Mouse (Mus musculus) retina, postnatal 7 days (tissue): ENCODE measurements at regions not wholly inside any gene's neighbourhood (a gene's known extent, or its start where the extent isn't known, plus 50 kb on each side); places are given as distances from the start of the nearest gene placed in this dataset.

Experiments used
- DNase-seq: peaks from one replicate; pipeline ENCODE4 v3.0.0-alpha.2; 2012; ENCODE audit warnings: low read depth, low spot score

DNA sequence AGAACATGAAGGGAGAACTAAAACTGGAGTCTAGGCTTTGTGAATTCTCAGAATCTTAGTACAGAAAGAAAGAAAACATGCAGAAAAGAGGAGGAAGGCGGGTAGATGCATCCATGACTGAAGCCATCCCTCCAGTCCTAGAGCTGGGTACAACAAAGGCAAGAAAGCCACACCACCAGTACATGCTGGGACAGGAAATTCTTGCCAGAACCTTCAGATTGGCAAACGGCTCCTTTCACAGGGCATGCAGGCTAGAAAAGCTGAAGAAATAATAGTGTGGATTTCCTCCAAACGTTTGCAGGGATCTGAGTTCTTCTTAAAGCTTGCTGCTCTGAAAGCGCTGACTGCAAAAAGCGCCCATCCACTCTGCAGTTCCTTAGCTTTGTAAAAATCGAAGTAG, 486.7 kb downstream of the Epha4 start:
- DNase-seq = no peak

DNA sequence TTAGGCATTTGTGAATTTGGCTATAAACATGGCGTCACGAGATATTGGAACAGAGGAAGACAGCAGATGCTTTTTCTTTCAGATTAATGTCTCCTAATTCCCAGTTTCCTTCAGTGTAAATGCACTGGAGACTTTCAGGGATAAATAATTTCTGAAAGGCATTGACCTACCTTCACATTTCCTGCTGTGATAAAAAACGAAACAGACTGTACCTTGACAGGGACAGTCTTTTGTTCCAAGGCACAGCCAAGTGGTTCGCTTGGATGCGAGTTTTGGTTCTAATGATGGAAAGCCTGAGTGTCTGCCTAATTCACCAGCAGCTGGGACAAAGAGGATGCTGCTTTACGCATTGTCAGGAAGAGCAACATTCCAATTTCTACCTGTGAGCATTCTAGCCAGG, 485.8 kb downstream of the Epha4 start:
- no peak for DNase-seq

DNA sequence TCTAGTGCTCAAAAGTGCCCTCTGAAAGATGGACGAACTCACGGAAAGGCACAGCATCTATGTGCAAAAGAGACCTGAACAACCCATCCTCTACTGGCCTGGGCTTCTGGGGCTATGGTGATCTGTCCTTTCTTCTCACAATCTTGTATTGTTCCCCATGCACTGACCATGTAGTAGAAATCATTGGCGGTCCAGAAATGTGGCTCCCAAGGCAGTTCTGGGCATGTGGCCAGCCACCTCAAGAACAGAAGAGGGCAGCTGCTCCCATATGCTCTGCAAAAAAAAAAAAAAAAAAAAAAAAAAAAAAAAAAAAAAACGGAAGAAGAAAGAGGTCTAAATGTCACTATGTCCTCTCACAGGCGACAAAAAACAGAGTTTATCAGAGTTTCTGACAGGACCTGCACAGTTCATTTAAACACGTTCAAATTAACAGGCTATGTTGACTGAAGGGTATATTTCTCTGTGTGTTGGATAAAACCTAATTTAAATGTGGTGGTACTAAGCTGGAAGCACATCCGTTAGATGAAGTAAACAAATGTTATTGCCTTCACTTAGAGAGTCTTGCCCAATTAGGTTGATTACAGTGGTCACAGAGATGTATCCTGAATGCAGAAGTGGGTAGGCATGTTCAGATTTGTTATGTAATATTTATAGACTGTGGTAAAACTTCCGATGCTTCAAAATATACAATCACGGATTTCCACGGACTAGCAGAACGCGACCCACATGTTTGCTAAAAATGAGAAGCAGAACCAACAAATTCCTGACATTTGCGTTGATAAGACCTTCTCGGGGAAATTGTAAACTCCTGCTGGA, 470.9 kb downstream of the Epha4 start:
- DNase-seq = peak; percentile 14

DNA sequence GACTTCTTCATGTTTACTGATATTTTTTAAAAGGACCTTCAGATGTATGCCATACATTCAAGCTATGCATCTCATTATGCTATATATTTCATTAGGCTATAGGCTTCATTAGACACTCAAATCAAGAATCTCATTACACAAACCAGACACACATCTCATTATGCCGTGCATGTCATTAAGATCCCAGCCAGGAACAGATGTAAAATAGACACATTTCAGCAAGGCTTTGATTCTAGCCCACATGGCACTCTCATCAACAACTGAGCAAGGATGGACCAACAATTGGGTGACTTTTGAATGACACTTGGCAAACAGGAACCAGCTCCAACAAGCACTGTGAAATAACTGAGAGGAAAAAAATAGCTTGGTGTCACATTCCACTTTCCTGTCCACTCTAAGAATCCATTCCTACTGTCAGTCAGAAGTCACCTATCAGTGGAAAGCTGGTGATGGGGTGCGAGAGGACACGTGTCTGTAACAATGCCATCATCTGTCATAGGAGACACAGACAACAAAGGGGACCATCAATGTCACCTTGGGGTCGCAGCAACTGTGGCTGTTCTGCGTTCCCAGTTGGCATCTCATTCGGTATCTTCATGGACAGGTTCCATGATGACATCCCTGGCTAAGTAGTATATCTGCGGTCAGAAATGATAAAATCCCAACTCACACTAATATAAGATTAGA, 466.0 kb downstream of the Epha4 start:
- DNase-seq = no peak

DNA sequence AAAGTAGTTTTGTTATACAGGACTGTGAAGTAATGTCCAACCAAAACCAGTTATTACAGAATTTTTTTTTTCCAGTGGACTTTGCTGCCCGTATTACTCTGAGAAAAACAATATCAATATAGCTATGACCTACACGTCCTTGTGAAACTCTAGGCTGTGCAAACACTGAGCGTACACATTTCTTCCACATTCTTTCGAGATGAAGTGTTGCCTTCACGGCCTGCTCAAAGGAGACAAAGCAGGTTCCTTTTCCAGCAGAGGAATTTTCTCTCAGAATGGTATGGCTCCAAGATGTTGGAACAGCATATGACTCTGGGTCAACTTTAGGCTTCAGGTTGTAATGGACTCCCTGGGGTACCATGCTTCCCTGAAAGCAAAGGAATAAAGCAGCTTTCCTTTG, 463.6 kb downstream of the Epha4 start:
- no peak for DNase-seq

DNA sequence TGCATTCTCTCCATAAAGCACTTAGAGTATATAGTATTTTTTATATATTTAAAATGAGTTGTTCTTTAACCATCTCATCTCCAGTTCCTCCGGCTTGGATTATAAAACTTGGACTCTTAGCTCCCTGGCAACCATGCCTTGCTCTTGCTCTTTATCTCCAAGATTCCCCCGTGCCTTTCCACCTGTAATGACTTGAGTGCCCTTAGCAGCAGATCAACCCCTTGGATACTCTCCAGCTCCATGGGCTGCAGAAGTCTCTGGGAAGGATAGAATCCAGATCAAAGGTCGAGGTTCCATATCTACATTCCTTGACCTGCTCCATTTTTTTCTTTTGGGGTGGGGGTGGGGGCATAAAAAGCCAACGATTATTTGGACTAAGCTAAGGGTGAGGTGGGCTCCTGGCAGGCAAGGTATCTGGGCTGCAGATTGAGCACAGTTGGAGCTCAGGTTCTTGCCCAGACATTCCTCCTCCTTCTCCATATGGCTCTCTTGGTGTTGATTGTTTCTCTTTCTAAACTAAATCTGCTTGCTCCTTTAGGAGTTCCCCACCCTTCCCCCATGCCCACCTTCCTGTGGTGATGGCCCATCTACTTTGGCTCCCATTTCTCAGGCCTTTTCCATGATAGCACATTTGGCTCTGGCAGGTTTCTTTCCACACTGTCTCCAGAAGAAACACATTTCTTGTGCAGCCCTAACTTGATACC, 460.9 kb downstream of the Epha4 start:
- DNase-seq = no peak

DNA sequence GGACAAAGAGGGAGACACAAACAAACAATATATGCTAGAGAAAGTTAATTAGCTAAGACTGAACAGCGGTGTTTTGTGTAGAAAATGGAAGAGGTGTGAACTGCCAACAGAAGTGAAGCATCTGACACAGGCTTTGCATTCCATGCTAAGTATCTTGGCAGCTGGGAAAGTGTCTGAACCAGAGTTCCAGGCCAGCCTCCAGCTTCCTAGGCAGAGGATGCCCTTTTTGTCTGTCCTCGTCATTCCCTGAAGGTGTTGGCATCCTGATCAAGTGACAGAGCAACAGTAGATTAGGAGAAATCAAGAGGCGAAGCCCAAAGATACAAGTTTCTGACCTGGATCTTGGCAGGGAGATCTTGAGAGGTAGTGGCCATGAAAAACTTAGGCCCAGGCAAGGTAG, 452.4 kb downstream of the Epha4 start:
- no peak for DNase-seq

DNA sequence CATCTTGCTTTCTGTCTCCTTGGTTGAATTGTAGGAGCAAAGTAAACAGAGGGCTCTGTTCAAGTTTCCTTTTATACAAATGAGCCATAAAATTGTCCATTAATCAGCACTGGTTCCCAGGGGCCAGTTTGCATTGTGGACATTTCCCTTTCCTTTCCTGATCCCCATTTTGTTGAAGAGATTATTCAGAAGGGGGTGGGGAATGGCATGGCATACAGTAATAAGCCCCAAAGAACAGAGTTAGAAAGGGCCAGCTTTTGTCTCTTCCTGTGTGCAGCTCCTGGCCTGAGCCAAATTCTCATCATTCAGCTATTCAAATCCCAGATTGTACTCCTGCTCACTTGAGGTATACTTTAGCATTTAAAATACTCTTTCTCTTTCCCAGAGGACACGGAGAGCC, 441.8 kb downstream of the Epha4 start:
- DNase-seq = no peak

DNA sequence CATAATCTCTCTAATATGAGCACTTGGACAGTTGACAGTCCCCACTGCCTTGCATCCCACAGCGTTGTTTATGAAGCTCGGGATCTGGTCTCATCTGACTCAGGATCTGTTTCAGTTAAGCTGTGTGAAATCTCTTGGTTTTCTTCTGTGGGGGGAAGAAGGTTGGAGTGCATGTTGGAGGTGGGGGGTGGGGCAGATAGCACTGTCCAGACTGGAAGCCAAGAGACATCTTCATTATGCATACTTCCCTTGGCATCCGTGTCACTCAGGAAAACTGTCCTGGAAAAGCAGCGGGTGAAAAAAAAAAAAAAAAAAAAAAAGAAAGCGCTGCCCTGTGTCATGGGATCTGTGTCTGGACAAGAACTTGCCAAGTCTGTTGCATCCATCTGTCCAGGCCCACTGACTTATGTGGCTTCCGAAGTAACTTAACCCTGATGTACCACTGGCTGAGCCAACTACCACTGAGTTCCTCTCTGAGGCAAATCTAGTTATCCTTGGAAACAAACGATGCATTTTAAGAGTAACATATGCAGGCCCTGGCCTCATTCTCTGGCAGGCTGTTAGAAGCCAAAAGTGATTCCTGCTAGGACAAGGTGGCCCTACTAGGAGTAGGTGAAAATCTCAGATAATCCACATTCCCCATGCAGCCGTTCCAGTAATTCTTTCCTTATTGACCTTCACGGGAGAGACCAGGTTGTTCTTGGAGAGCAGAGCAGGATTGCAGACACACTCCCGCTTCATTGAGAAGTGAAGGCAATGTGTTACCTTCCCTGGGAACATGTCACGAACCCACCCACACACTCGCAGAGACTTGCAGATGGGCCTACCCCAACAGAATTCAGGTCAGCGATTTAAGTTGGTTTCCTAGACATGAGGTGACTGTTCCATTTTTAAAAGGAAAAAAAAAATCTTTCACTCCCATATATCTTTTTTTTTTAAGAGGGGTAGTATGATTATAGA, 439.7 kb downstream of the Epha4 start:
- no peak for DNase-seq

DNA sequence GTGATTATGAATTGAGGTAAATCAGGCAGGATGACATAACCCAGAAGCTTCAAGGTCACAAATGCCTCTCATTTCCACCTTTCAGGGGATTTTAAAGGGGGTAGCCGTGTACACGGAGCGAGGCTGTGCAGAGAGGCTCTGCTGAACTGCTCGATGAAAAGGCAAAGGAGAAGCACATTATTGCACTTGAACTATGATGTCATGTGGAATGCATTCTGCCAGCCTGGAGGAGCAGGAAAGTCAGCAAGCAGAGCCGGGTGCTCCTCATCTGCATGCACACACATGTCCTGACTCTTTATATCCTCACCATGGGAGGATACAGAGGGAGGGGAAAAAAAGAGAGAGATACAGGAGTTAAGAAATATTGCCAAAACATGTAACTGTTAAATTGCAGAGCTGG, 434.1 kb downstream of the Epha4 start:
- DNase-seq = no peak

DNA sequence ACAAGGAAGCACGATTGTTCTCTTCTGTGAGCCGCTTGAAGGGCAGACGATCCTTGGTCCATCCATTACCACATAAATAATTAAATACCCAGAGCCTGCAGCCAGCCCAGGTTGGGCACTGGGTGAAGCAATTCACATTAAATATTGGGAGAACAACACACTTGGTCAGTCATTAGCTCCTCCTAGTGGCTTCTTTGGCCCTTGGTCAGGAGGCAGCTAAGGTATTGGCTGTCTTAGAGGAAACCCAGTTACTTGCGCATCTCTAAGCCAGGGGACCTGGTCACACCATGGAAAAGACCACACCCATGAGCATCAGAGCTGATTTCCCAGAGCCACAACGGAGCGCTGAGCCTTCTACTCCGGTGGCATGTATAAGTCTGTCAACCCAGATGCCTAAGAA, 433.2 kb downstream of the Epha4 start:
- DNase-seq = no peak

DNA sequence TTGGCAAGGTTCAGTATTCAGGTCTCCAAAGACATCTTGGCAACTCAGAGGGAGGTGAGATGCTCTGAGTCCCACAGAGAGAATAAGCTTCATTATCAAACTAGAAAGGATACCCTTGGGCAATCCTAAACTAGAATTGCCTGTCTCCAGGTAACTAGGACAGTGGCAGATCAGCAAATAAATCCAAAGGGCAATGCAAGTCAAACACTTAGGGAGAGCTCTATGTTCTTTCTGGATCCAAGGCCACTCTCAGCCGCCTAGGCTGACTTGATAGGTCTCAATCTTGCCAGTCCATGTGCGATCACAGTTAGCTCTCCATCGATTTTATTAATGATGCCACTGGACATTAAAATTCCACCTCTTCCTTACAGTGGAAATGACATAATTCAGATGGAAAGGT, 432.5 kb downstream of the Epha4 start:
- DNase-seq = no peak

DNA sequence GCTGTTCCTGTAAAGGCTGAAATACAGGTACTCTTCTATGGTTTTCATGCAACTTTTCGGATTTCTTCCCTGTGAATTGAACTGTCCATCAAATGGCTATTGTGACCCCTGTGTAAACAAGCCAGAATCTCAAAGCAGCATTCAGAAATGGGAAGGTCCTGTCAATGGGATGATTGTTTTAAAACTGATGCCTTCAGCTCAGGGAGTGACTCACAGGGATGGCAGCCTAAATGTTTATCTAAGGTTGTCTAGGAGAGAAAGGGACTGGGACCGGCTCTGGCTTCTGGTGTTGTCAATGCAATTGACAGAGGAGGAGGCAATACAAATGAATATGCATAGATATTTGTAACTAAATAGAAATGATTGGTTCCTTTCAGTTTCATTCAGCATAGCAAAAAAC, 421.3 kb downstream of the Epha4 start:
- DNase-seq = no peak

DNA sequence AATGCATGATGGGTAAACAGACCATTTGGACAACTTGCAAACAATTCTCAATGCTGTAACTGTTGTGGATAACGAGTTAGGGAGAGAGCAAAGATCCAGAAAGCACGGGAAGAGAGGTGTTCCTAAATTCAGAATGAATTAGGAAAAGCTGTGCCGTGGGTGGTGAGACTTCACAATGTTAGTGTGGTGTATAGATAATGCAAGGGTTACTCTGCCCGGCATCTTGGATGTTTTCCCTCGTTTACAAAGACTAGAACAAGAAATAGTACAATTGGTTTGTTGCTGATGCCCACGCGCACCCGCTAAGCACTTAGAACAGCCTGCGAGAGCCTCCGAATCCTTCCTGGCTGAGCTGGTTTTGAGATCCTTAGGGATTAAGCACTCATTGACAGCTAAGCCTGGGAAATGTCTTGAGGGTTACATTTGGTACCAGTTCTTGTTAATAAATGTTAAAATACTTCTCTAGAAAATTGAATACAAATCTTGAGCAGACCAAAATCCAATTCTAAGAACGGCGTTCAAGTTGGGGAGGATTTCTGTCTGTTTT, 413.1 kb downstream of the Epha4 start:
- DNase-seq = no peak

DNA sequence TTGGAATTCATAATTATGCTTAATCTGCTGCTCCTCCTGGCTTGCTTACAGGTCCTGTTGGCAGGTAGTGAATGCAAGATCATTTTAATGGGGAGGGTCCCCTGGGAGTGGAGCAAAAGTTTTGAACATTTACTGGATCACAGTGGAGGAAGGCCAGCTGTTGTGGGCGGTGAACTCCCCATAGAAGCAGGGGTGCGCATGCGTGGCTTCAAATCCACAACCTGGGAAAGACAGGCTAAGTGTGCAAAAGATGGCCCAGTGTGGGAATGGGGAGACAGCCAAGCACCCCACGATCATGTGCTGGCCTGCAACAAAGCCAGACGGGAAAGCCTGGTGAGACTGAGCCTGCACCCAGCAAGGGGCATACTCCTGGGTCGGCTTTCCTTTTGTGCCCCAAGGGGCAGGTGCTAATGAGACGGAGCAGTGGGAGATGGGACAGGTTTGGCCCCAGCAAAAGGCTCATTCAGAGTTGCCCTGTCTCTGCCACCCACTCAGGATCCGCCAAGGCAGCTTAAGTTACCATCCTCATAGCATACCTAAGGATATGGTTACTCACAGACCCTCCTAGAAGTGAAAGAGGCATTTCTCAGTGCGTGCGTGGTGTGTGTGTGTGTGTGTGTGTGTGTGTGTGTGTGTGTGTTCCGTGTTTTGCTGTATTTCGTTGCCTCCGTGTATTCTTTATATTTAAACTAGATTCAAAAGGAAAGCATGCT, 412.3 kb downstream of the Epha4 start:
- DNase-seq = no peak

DNA sequence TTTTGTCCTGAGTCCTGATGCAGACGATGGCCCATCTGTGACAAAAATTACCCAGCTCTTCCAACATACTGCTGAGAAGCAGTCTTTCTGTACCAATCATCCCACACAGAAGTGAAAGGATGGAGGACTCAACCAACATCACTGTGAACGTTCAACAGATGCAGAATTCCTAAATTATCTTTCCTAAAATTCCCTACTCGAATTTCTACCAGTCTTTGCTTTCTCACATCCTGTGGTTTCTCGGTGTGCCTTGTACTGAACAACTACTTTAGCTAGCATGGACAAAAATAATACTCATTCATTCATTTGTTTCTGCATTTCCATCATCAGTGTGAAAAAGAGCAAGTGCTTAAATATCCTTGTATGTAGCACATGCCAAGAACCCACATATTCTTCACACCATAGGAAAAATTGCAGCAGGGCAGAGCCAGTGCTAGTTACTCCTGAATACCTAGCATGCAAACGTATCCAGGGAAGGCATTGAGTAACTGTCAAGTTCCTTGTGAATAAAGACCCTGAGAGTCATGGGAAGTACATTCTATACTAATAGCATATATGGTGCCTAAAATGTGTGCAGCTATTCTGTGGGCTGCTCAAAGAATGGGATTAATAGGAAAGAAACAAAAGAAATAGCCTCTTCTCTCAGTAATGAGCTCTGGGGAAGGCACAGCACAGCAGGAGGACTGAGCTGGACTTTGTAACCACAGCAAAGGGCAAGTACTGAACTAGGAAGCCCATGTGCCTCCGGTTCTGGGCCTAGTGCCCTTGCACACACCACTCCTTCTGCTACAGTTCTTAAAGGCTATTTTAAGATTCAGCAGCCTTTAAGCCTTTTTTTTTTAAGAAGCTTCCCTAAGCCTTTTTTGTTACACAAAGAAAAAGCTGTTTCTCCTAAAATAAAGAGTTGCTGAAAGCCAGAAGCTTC, 404.8 kb downstream of the Epha4 start:
- no peak for DNase-seq

DNA sequence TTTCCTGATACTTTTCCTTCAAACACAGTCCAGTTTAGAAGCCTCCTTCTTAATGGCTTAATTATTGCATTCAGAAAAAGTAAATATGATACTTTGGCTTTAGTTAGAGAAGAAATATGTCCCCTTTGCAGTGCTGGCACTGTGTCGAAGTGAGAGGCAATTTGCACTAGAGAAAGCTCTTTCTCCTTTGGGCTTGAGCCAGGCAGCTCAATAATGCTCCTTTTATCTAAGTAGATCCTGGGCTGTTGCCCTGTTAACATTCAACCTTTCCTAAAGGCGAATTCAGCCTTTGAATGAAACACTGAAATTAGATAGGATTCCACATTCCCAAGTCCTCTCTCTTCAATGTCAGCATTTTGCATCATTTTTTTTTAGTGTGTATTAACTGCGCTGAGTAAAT, 386.5 kb downstream of the Epha4 start:
- DNase-seq = no peak

DNA sequence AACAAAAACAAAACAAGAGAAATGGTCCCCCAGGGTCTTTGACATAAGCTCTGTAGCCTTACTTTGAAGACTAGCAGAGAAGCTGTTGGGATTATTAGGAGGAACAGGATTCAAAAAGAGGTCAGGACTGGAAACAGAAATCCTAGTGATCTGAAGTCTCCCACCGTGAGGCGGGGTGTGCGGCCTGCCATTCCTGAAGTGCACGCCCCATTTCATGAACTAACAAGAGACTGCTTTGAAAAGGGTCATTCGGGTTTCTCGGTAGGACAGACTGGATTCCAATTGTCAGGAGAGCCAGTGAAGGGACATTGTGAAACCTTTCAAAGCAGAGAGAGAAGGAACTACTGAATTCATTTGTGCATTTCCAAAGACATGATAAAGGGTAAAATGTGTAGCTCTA, 377.2 kb downstream of the Epha4 start:
- DNase-seq = no peak

DNA sequence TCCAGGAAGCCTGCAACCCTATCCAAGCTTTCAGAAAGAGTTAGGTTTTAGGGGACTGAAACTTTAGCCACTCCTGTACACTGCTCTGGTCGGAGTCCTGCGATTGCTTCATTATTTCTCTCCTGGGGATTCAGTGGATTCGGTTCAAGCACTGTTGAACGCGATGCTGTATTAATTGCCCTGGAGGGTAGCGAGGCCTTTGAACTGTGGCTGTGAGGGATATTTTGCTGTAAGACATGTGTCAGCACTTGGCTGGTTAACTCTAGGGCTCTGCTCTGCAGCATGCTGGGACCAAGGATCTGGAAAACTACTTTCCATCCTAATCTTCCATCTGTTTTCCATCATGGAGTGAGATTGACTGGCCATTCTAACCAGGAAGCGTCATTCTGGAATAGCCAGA, 374.0 kb downstream of the Epha4 start:
- DNase-seq = no peak

DNA sequence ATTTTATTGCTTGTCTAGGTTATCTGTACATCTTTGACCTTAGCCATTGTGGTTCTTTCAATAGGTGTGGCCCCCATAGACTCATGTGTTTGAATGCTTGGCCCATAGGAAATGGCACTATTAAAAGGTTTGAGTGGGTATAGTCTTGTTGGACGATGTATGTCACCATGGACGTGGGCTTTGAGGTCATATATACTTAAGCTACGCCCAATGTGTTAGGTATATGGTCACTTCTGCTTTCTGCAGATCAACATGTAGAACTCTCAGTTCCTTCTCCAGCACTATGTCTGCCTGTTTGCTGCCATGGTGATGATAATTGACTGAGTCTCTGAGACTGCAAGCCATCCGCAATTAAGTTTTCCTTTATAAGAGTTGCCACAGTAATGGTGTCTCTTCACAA, 366.8 kb downstream of the Epha4 start:
- DNase-seq = no peak
